Mouse (Mus musculus): ENCODE measurements around the gene Oxct1. TPM values are rescaled to one million over a fixed set of nuclear protein-coding genes. Genes with fewer than 3 reads are reported as not detected.

Gene Oxct1
- polyA plus RNA-seq, 1 experiment from 2014 or later = 363 TPM

DNA sequence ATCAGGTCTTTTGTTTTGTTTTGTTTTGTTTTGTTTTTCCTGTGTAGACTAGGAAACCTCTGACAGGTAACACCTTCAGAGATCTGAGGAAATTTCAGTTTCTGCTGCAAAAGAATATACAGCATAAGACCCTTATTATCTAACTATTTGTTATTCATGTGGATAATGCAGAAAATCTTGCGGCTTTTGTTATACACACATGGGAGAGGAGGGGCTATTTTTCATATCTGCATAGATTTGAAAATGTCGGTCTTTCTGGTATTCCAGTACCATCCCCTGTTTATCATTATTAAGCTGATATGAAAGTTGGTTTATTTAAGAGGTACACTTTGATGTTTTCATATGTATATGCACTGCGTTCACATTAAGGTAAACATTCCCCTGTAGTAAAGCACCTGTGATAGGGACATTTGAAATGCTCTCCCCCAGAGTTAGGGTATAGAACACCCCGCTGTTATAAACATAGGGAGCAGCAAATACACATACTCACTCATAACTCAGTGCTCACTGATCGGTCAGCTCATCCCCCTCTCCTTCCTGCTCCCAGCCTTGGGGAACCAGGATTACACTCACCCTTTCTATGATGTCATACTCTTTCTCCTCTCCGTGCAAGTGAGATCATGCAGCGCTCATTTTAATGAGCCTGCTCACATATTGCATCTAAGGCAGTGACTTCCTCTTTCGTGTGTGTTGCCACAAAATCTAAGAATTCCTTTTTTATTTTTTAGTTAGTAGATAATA is 122.6 kb downstream of the Oxct1 start:
- no peak for ATAC-seq (ENCODE audit: low FRiP score, low TSS enrichment)
- no peaks in the 10 kb centered on the region for H3K4me1 ChIP-seq (ENCODE audit: insufficient read depth, low read length)
- H3K4me2 ChIP-seq (replicated peaks; ENCODE audit: low read depth, low read length) = no peak overlapping the region
- no peak overlapping the region for H3K4me3 ChIP-seq (ENCODE audit: low read length)
- 89% methylated on average over 8 of the region's 8 CpGs for WGBS
- no peak overlapping the region for H3K9ac ChIP-seq (replicated peaks; ENCODE audit: low read length)
- no peak overlapping the region for H3K27ac ChIP-seq (ENCODE audit: low read length)
- H3K27me3 ChIP-seq (ENCODE audit: insufficient read depth, low read length) = no peaks in the 10 kb centered on the region
- H3K36me3 ChIP-seq (ENCODE audit: insufficient read depth, low read length) = peaks cover 21% of the 10 kb centered on the region
- H3K9me3 ChIP-seq (ENCODE audit: low read length) = no peaks in the 10 kb centered on the region

GRCm38 (mm10) chr15:4154646-4155045 is 128.5 kb downstream of the Oxct1 start:
- no peak overlapping the region for H3K4me2 ChIP-seq (replicated peaks; ENCODE audit: low read depth, low read length)
- no peak for ATAC-seq (ENCODE audit: low FRiP score, low TSS enrichment)
- H3K36me3 ChIP-seq (ENCODE audit: insufficient read depth, low read length) = peaks cover 16% of the 10 kb centered on the region; the same call in 1 of the 2 replicates
- 55% methylated on average over 4 of the region's 4 CpGs for WGBS
- H3K4me3 ChIP-seq (ENCODE audit: low read length) = no peak overlapping the region
- H3K4me1 ChIP-seq (ENCODE audit: insufficient read depth, low read length) = no peaks in the 10 kb centered on the region
- H3K27ac ChIP-seq (ENCODE audit: low read length) = no peak overlapping the region
- no peaks in the 10 kb centered on the region for H3K27me3 ChIP-seq (ENCODE audit: insufficient read depth, low read length)
- no peaks in the 10 kb centered on the region for H3K9me3 ChIP-seq (ENCODE audit: low read length)
- H3K9ac ChIP-seq (replicated peaks; ENCODE audit: low read length) = no peak overlapping the region

GRCm38 (mm10) chr15:4167946-4168345 is 141.8 kb downstream of the Oxct1 start:
- H3K4me2 ChIP-seq (replicated peaks; ENCODE audit: low read depth, low read length) = no peak overlapping the region
- ATAC-seq (ENCODE audit: low FRiP score, low TSS enrichment) = no peak
- H3K4me1 ChIP-seq (ENCODE audit: insufficient read depth, low read length) = no peaks in the 10 kb centered on the region
- H3K4me3 ChIP-seq (ENCODE audit: low read length) = no peak overlapping the region
- no peaks in the 10 kb centered on the region for H3K9me3 ChIP-seq (ENCODE audit: low read length)
- no peaks in the 10 kb centered on the region for H3K27me3 ChIP-seq (ENCODE audit: insufficient read depth, low read length)
- H3K36me3 ChIP-seq (ENCODE audit: insufficient read depth, low read length) = no peaks in the 10 kb centered on the region
- no peak overlapping the region for H3K9ac ChIP-seq (replicated peaks; ENCODE audit: low read length)
- WGBS = 82% methylated on average over 2 of the region's 2 CpGs
- no peak overlapping the region for H3K27ac ChIP-seq (ENCODE audit: low read length)

- Histone ChIP-seq H3K4me1 (ENCODE audit: insufficient read depth, low read length) (no peaks in the 10 kb centered on the region), H3K27me3 (ENCODE audit: insufficient read depth, low read length) (no peaks in the 10 kb centered on the region), H3K36me3 (ENCODE audit: insufficient read depth, low read length) (no peaks in the 10 kb centered on the region), H3K27ac (ENCODE audit: low read length) (no peak overlapping the region), H3K4me3 (ENCODE audit: low read length) (no peak overlapping the region), H3K9me3 (ENCODE audit: low read length) (peaks cover 4% of the 10 kb centered on the region; the same call in 1 of the 2 replicates), H3K9ac (replicated peaks; ENCODE audit: low read length) (no peak overlapping the region), H3K4me2 (replicated peaks; ENCODE audit: low read depth, low read length) (no peak overlapping the region)
- WGBS = 72% methylated on average over 2 of the region's 2 CpGs
- ATAC-seq (ENCODE audit: low FRiP score, low TSS enrichment) = no peak
These were observed 145.4 kb downstream of the Oxct1 start for GRCm38 (mm10) chr15:4171600-4171999.

GRCm38 (mm10) chr15:4197913-4198312 is 171.7 kb downstream of the Oxct1 start:
- Histone ChIP-seq H3K27ac (ENCODE audit: low read length) (no peak overlapping the region), H3K4me2 (replicated peaks; ENCODE audit: low read depth, low read length) (no peak overlapping the region), H3K27me3 (ENCODE audit: insufficient read depth, low read length) (no peaks in the 10 kb centered on the region), H3K9me3 (ENCODE audit: low read length) (no peaks in the 10 kb centered on the region), H3K36me3 (ENCODE audit: insufficient read depth, low read length) (no peaks in the 10 kb centered on the region), H3K9ac (replicated peaks; ENCODE audit: low read length) (no peak overlapping the region), H3K4me1 (ENCODE audit: insufficient read depth, low read length) (no peaks in the 10 kb centered on the region), H3K4me3 (ENCODE audit: low read length) (no peak overlapping the region)
- ATAC-seq (ENCODE audit: low FRiP score, low TSS enrichment) = no peak

Other genes starting within 250 kb of the Oxct1 start
- 10.5 and 12.4 TPM in 2 replicates for gene Fbxo4, start 46.8 kb upstream of the Oxct1 start, polyA plus RNA-seq (2015; fragmentation: Nextera tagmentation; extraction: Ambion mirVana)
- 42.8 and 42.9 TPM in 2 replicates for gene AW549877, start 30.6 kb upstream of the Oxct1 start, polyA plus RNA-seq (2015; fragmentation: Nextera tagmentation; extraction: Ambion mirVana)

All from kidney, embryonic 16.5 days (tissue).